Mouse (Mus musculus) small intestine, adult 2 months (tissue): ENCODE measurements around the gene Vkorc1.
"Not testable (repeated sequence)": the region's sequence is repeated elsewhere in the genome, so short reads cannot be mapped to it uniquely, and the experiment has no call there.

Experiments used
- CTCF ChIP-seq: fragments of 200-500 bp; IDR thresholded peaks from 2 replicates; pipeline ENCODE4 v1.5.1; 2012; ENCODE audit warnings: low read depth, mild to moderate bottlenecking, control low read depth, inconsistent platforms, low read length, moderate library complexity, mixed read lengths; ENCODE audit not compliant: insufficient replicate concordance, insufficient read length; ENCODE audit errors: extremely low read depth
- POLR2A ChIP-seq: fragments of 200-500 bp; IDR thresholded peaks from 2 replicates; pipeline ENCODE4 v1.6.1; 2012; ENCODE audit warnings: low read depth, mild to moderate bottlenecking, control low read depth, inconsistent platforms, low read length, moderate library complexity

GRCm38 (mm10) chr7:127895891-127896290 lies 474 bp upstream of the Vkorc1 start:
- TF ChIP-seq CTCF, POLR2A: not testable (repeated sequence)
